Mouse (Mus musculus) forebrain, postnatal 0 days (tissue): ENCODE measurements around the gene Myo7a. TPM values are rescaled to one million over a fixed set of nuclear protein-coding genes. Genes with fewer than 3 reads are reported as not detected.
A peak's percentile ranks its signal among the peaks of the same experiment; 100 is the strongest.

Experiments used
- ATAC-seq: fragments of 200-750 bp; cut with Nextera tagmentation; 2 replicates; pipeline ENCODE4 v1.8.0; 2017; ENCODE audit warnings: mild to moderate bottlenecking, moderate library complexity
- DNase-seq: peaks from one replicate; pipeline ENCODE4 v3.0.0-alpha.2; 2015
- H3K27ac ChIP-seq: fragments of 300-500 bp; sonication (generic); 2 replicates; pipeline ENCODE4 v1.5.1; 2014; ENCODE audit warnings: low read depth, mild to moderate bottlenecking, antibody characterized with exemption, low read length, moderate library complexity, mixed read lengths
- H3K27me3 ChIP-seq: fragments of 300-500 bp; sonication (generic); 2 replicates; pipeline ENCODE4 v1.6.1; 2014; ENCODE audit warnings: mild to moderate bottlenecking, low read length, mixed read lengths; ENCODE audit not compliant: insufficient read depth
- H3K36me3 ChIP-seq: fragments of 300-500 bp; sonication (generic); 2 replicates; pipeline ENCODE4 v1.6.1; 2014; ENCODE audit warnings: mild to moderate bottlenecking, moderate library complexity; ENCODE audit not compliant: insufficient read depth
- H3K4me1 ChIP-seq: fragments of 300-500 bp; sonication (generic); 2 replicates; pipeline ENCODE4 v1.6.1; 2014; ENCODE audit warnings: antibody characterized with exemption; ENCODE audit not compliant: insufficient read depth
- H3K4me2 ChIP-seq: fragments of 300-500 bp; sonication (generic); 2 replicates; pipeline ENCODE4 v1.6.1; 2014; ENCODE audit warnings: low read depth, mild to moderate bottlenecking, moderate library complexity
- H3K4me3 ChIP-seq: fragments of 300-500 bp; sonication (generic); 2 replicates; pipeline ENCODE4 v1.5.1; 2014; ENCODE audit warnings: low read depth, low read length, mixed read lengths
- H3K9ac ChIP-seq: fragments of 300-500 bp; sonication (generic); 2 replicates; pipeline ENCODE4 v1.6.1; 2014; ENCODE audit warnings: mild to moderate bottlenecking
- H3K9me3 ChIP-seq: fragments of 300-500 bp; sonication (generic); 2 replicates; pipeline ENCODE4 v1.6.1; 2016; ENCODE audit warnings: low read length
- CTCF ChIP-seq: sonication (generic); IDR thresholded peaks from 2 replicates; pipeline ENCODE4 v1.5.1; 2016; ENCODE audit warnings: antibody characterized with exemption, control low read depth, low read depth
- WGBS: fragments of 180-500 bp; shearing (Covaris S2); extraction: QIAGEN DNeasy Blood & Tissue Kit; methylation state at CpG from one replicate; pipeline ENCODE4 v1.1.7; 2014; 5-methylcytosine and 5-hydroxymethylcytosine counted together
- polyA plus RNA-seq: library from polyadenylated mRNA; unstranded; fragments of >200 nt; fragmentation: Nextera tagmentation; extraction: Ambion mirVana; gene quantifications from 2 replicates; pipeline ENCODE4 v1.2.1, GENCODE M21; 2015
- total RNA-seq: library from RNA; depleted of rRNA; stranded (reverse); fragments of >200 nt; gene quantifications from 2 replicates; pipeline ENCODE4 v1.2.3, GENCODE M21; 2014

Gene Myo7a
- total and polyA plus RNA-seq, 2 experiments from 2014 or later, result 11.1 to 47.3 TPM

DNA sequence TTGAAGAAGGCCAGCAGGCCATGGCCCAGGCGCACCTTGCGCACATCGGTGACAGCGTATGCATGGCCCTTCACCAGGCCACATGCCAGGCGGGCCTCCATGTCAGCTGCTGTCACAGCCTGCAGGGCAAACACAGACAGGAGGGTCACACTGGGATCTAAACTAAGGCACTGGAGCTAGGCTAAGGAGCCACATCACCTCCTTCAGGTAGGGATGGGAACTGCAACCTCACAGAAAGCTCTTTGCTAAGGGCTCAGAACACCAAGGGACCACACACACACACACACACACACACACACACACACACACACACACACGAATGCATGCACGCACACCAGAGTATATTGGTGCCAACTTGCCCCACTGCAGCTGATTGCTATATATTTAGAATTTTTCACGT is 12.4 kb upstream of the Myo7a start:
- H3K4me2 ChIP-seq, result no peak overlapping the region
- ATAC-seq, result no peak
- no peak for DNase-seq
- TF ChIP-seq CTCF, result 0 out of 2 replicates have a peak, but pooled peaks have one; percentile 18
- H3K4me3 ChIP-seq, result no peak overlapping the region
- no peak overlapping the region for H3K9ac ChIP-seq
- no peaks in the 10 kb centered on the region for H3K9me3 ChIP-seq
- H3K27me3 ChIP-seq, result no peaks in the 10 kb centered on the region
- 88% methylated on average over 8 of the region's 8 CpGs for WGBS
- H3K27ac ChIP-seq, result no peak overlapping the region
- no peaks in the 10 kb centered on the region for H3K4me1 ChIP-seq
- H3K36me3 ChIP-seq, result peaks cover 20% of the 10 kb centered on the region; the same call in 1 of the 2 replicates

DNA sequence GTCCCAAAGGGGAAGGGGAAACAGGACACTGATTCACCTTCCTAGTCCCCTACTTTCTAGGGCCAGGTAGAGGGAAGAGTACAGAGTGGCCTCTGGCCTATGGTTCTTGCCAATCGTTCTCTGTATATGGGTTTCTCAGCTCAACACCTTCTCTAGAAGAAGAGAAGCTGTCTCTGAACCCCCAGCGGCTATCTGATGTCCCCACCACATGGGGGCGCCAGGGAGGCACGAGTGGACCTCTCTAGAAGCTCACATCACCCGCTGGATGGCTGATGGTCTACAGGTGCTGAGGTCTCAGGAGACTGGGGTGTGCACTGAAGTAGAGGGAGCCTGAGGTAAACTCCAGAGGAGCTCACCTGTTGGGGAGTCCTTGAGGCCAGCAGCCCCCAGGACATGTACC is 6.1 kb upstream of the Myo7a start:
- H3K27me3 ChIP-seq, result no peaks in the 10 kb centered on the region
- peak; percentile 46; the same call in 1 of the 2 replicates for TF ChIP-seq CTCF
- H3K4me3 ChIP-seq, result no peak overlapping the region
- WGBS, result 49% methylated on average over 5 of the region's 5 CpGs
- peaks cover 25% of the 10 kb centered on the region for H3K36me3 ChIP-seq
- no peaks in the 10 kb centered on the region for H3K9me3 ChIP-seq
- no peak overlapping the region for H3K4me2 ChIP-seq
- DNase-seq (no peak), ATAC-seq (no peak)
- no peaks in the 10 kb centered on the region for H3K4me1 ChIP-seq
- no peak overlapping the region for H3K27ac ChIP-seq
- no peak overlapping the region for H3K9ac ChIP-seq

- Histone ChIP-seq H3K36me3 (peaks cover 25% of the 10 kb centered on the region), H3K4me2 (no peak overlapping the region), H3K4me1 (no peaks in the 10 kb centered on the region), H3K27me3 (no peaks in the 10 kb centered on the region), H3K27ac (no peak overlapping the region), H3K9me3 (no peaks in the 10 kb centered on the region), H3K9ac (no peak overlapping the region), H3K4me3 (no peak overlapping the region)
- WGBS, result 71% methylated on average over 5 of the region's 5 CpGs
- TF ChIP-seq CTCF, result no peak
- ATAC-seq, result no peak
- no peak for DNase-seq
These were observed 5.4 kb upstream of the Myo7a start for GRCm38 (mm10) chr7:98124701-98125100.

DNA sequence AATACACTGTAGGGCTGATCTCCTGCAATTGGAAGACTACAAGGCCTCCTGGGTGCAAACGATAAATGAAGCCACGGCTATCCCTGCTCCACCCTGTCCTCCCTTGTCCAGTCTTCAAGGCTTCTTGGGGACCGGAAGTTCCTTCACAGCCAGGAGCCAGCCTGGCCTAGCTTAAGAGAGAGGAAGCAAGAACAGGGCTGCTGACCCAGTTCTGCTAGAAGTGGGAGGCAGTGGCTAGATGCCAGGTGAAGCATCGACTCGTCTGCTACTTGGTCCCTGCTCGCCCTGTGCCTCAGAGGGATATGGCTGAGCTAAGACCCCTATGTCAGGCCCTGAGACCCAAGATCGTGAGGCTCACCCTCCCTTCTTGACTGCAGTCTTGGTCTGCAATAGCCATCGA is 2.3 kb upstream of the Myo7a start:
- ATAC-seq (no peak), DNase-seq (no peak)
- H3K9me3 ChIP-seq, result no peaks in the 10 kb centered on the region
- TF ChIP-seq CTCF, result no peak
- H3K27ac ChIP-seq, result no peak overlapping the region
- peaks cover 14% of the 10 kb centered on the region; the same call in 1 of the 2 replicates for H3K36me3 ChIP-seq
- no peak overlapping the region for H3K4me3 ChIP-seq
- no peaks in the 10 kb centered on the region for H3K27me3 ChIP-seq
- WGBS, result 80% methylated on average over 8 of the region's 8 CpGs
- H3K4me2 ChIP-seq, result no peak overlapping the region
- no peak overlapping the region for H3K9ac ChIP-seq
- no peaks in the 10 kb centered on the region for H3K4me1 ChIP-seq

DNA sequence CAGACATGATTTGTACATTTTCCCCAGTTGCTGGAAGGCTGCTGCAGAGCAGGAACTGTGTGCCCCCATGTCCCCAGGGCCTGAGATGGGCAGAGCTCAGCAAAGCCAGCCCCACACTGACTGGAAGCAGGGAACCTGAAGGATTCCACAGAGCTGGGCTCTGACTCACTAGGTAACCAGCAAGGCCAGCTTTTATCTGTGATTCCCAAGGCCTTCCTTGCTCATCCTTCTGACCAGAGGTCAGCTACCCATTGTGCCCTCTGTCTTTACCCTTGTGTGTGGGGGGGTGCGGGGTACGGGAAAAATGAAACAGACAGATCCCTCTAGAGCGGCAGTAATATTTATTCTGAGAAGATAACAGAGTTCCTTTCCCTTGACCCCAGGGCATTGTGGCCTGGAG is 1.9 kb upstream of the Myo7a start:
- Histone ChIP-seq H3K4me1 (no peaks in the 10 kb centered on the region), H3K27ac (no peak overlapping the region), H3K9ac (no peak overlapping the region), H3K9me3 (no peaks in the 10 kb centered on the region), H3K36me3 (peaks cover 14% of the 10 kb centered on the region; the same call in 1 of the 2 replicates), H3K27me3 (no peaks in the 10 kb centered on the region), H3K4me3 (no peak overlapping the region), H3K4me2 (no peak overlapping the region)
- DNase-seq (no peak), ATAC-seq (no peak)
- no peak for TF ChIP-seq CTCF
- WGBS, result 90% methylated on average over 3 of the region's 3 CpGs

DNA sequence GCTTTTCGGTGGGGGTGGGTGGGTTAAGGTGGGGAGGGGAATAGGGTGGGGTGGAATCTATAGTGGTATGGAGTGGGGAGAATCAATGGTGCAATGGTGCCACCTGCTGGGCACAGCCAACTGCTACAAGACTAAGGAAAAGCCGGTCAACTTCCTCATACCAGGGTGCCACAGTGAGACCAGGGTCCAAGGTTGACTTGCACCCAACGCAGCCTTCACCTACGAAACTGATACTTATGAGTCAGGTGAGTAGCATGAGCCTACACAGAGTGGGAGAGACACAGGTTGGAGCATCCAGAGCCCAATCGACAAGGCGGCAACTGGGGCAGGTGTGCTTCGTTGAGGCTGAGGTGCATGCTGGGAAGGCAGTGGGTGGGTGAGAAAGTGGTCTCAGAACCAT is 1.0 kb upstream of the Myo7a start:
- Histone ChIP-seq H3K4me2 (peak overlapping the region; percentile 44), H3K9me3 (no peaks in the 10 kb centered on the region), H3K4me1 (no peaks in the 10 kb centered on the region), H3K4me3 (peak overlapping the region; percentile 11; the same call in 1 of the 2 replicates), H3K27ac (no peak overlapping the region), H3K27me3 (no peaks in the 10 kb centered on the region), H3K9ac (no peak overlapping the region; the same call in 1 of the 2 replicates), H3K36me3 (0 out of 2 replicates have a peak, but pooled peaks cover 6% of the 10 kb centered on the region)
- ATAC-seq (peak; percentile 82), DNase-seq (peak; percentile 79)
- WGBS, result 8% methylated on average over 7 of the region's 7 CpGs
- peak; percentile 83 for TF ChIP-seq CTCF

DNA sequence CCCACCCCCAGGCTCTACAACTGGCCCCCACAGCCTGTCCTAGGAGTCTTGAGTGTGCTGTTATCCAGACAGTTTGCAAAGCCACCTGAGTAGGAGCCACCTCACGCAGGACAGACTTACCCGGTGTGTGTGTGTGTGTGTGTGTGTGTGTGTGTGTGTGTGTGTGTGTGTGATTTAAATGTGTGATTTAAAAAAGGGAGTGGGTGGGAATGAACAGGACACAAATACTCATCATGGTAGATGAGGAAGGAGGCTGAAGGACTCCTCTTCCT is 573 bp upstream of the Myo7a start:
- ATAC-seq (peak; percentile 3; the same call in 1 of the 2 replicates), DNase-seq (no peak)
- Histone ChIP-seq H3K36me3 (0 out of 2 replicates have a peak, but pooled peaks cover 2% of the 10 kb centered on the region), H3K4me2 (0 out of 2 replicates have a peak overlapping the region, but pooled peaks have one; percentile 44), H3K27ac (no peak overlapping the region), H3K4me3 (no peak overlapping the region), H3K27me3 (no peaks in the 10 kb centered on the region), H3K4me1 (no peaks in the 10 kb centered on the region), H3K9ac (no peak overlapping the region), H3K9me3 (no peaks in the 10 kb centered on the region)
- WGBS, result 53% methylated on average over 2 of the region's 2 CpGs
- no peak for TF ChIP-seq CTCF
